In the genomic region with DNA sequence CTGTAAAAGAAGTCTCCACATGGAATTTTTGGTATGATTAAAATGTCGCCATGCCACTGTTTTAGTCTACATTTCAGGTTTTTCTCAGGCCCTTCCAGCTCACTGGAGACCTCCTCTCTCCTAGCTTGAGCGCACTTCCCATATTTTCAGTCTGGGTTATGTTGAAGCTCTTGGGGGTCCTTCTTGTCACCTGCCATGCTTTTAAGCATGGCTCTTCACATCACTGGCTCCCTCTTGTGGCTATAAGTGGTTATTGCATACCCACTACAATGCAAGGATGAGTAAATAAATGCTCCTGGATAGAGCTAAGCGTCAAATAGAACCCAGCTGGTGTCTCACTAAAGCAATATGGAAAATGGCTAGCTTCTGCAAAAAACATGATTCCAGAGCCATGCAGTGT, we compare ENCODE assay signal across 8 mouse cellular contexts.
DNase-seq lines count a peak whose midpoint lies in the region; ATAC-seq and TF ChIP-seq lines count a peak whose summit lies in the region.

No protein-coding gene starts in this region.

- H3K4me1 ChIP-seq in hindbrain, embryonic 10.5 days (replicated peaks), result 0 out of 2 replicates have a peak, but pooled peaks cover 6% of the 10 kb centered on the region
- H3K4me1 ChIP-seq in hindbrain, embryonic 12.5 days, result no peaks in the 10 kb centered on the region
- H3K4me1 ChIP-seq in hindbrain, embryonic 11.5 days (replicated peaks; ENCODE audit: control insufficient read depth, insufficient read depth, low read length), result no peaks in the 10 kb centered on the region

- H3ac ChIP-seq in C2C12 (ENCODE audit: control insufficient read depth, insufficient read length, low read depth), result no peak overlapping the region

- no peak overlapping the region for H3K27ac ChIP-seq in hindbrain, embryonic 10.5 days
- H3K27ac ChIP-seq in hindbrain, embryonic 12.5 days, result no peak overlapping the region
- H3K27ac ChIP-seq in hindbrain, embryonic 11.5 days (ENCODE audit: low read depth, low read length), result no peak overlapping the region

- H3K36me3 ChIP-seq in hindbrain, embryonic 10.5 days, result no peaks in the 10 kb centered on the region
- no peaks in the 10 kb centered on the region for H3K36me3 ChIP-seq in hindbrain, embryonic 12.5 days
- no peaks in the 10 kb centered on the region for H3K36me3 ChIP-seq in C2C12 (ENCODE audit: control insufficient read depth, insufficient read depth)
- H3K36me3 ChIP-seq in hindbrain, embryonic 11.5 days (ENCODE audit: control insufficient read depth, insufficient read depth, low read length), result no peaks in the 10 kb centered on the region

- H3K79me3 ChIP-seq in C2C12 (ENCODE audit: low read depth), result no peaks in the 10 kb centered on the region

- H3K79me2 ChIP-seq in C2C12 (ENCODE audit: control insufficient read depth, insufficient read depth), result no peaks in the 10 kb centered on the region

- WGBS in hindbrain, embryonic 10.5 days, result 67% methylated on average over 3 of the region's 3 CpGs
- WGBS in hindbrain, embryonic 12.5 days, result 66% methylated on average over 3 of the region's 3 CpGs
- 65% methylated on average over 3 of the region's 3 CpGs for WGBS in hindbrain, embryonic 11.5 days

- H3K4me3 ChIP-seq in hindbrain, embryonic 10.5 days, result no peak overlapping the region
- no peak overlapping the region for H3K4me3 ChIP-seq in hindbrain, embryonic 12.5 days
- H3K4me3 ChIP-seq in C2C12 (ENCODE audit: insufficient read depth, poor library complexity, severe bottlenecking), result no peak overlapping the region
- H3K4me3 ChIP-seq in hindbrain, embryonic 11.5 days (ENCODE audit: low read depth, low read length), result no peak overlapping the region

- TF ChIP-seq CTCF in C2C12 (IDR thresholded peaks at IDR 0.05; ENCODE audit: control insufficient read depth, insufficient read depth, insufficient read length), result peak; percentile 9

- peaks cover 9% of the 10 kb centered on the region for H3K27me3 ChIP-seq in hindbrain, embryonic 10.5 days (ENCODE audit: insufficient read depth, poor library complexity, severe bottlenecking)
- H3K27me3 ChIP-seq in hindbrain, embryonic 12.5 days, result no peaks in the 10 kb centered on the region; the same call in 1 of the 2 replicates
- H3K27me3 ChIP-seq in C2C12 (ENCODE audit: control insufficient read depth, insufficient read depth, insufficient read length), result no peaks in the 10 kb centered on the region
- no peaks in the 10 kb centered on the region for H3K27me3 ChIP-seq in hindbrain, embryonic 11.5 days (ENCODE audit: control insufficient read depth, insufficient read depth, low read length)

- H3K9me3 ChIP-seq in hindbrain, embryonic 10.5 days, result no peaks in the 10 kb centered on the region
- H3K9me3 ChIP-seq in hindbrain, embryonic 12.5 days (replicated peaks), result no peaks in the 10 kb centered on the region
- no peaks in the 10 kb centered on the region for H3K9me3 ChIP-seq in hindbrain, embryonic 11.5 days (ENCODE audit: control insufficient read depth, low read length)

- ATAC-seq in hindbrain, embryonic 12.5 days (ENCODE audit: low FRiP score), result no peak
- ATAC-seq in hindbrain, embryonic 11.5 days (ENCODE audit: low FRiP score), result peak; percentile 28; the same call in 1 of the 2 replicates
- no peak for ATAC-seq in erythroid progenitor cell, adult 5-6 weeks (replicated peaks; ENCODE audit: low FRiP score, poor library complexity, severe bottlenecking)
- ATAC-seq in monocyte, adult 5-6 weeks (replicated peaks; ENCODE audit: insufficient number of reproducible peaks, low FRiP score, low TSS enrichment, poor library complexity, severe bottlenecking), result no peak

- H3K9ac ChIP-seq in hindbrain, embryonic 12.5 days, result no peak overlapping the region
- no peak overlapping the region for H3K9ac ChIP-seq in hindbrain, embryonic 11.5 days (ENCODE audit: low read depth, low read length)

- no peak overlapping the region for H3K4me2 ChIP-seq in hindbrain, embryonic 12.5 days (replicated peaks)
- H3K4me2 ChIP-seq in hindbrain, embryonic 11.5 days (replicated peaks; ENCODE audit: low read depth, low read length), result no peak overlapping the region

- DNase-seq in hindbrain, embryonic 10.5 days (ENCODE audit: low spot score), result peak; percentile 24
- peak; percentile 66 for DNase-seq in brain, adult 2 months (ENCODE audit: low read depth, low spot score)
- peak; percentile 67 for DNase-seq in hindbrain, embryonic 11.5 days (ENCODE audit: low spot score)
- DNase-seq in lung, postnatal 36 days, result peak; percentile 49

TF ChIP-seq in C2C12, 6 proteins besides CTCF, POLR2A, EP300 and RAD21:
- TF ChIP-seq CEBPB (IDR thresholded peaks at IDR 0.05; ENCODE audit: low read depth), result no peak
- no peak for TF ChIP-seq MAX (IDR thresholded peaks at IDR 0.05)
- no peak for TF ChIP-seq FOSL1 (IDR thresholded peaks at IDR 0.05; ENCODE audit: insufficient read depth, low read length, poor library complexity, severe bottlenecking)
TF ChIP-seq in C2C12: peak in this region for 0.
